Mouse (Mus musculus) bone marrow macrophage, adult 2 months (primary cell): ENCODE measurements at regions not wholly inside any gene's neighbourhood (a gene's known extent, or its start where the extent isn't known, plus 50 kb on each side); places are given as distances from the start of the nearest gene placed in this dataset.

ENCODE experiments used
- CTCF ChIP-seq: IDR thresholded peaks from 2 replicates; pipeline ENCODE4 v1.5.1; 2012; ENCODE audit warnings: low read depth, mild to moderate bottlenecking, low read length, moderate library complexity
- POLR2A ChIP-seq: IDR thresholded peaks from 2 replicates; pipeline ENCODE4 v1.6.1; 2012; ENCODE audit warnings: mild to moderate bottlenecking, low read depth, low read length, borderline replicate concordance

DNA sequence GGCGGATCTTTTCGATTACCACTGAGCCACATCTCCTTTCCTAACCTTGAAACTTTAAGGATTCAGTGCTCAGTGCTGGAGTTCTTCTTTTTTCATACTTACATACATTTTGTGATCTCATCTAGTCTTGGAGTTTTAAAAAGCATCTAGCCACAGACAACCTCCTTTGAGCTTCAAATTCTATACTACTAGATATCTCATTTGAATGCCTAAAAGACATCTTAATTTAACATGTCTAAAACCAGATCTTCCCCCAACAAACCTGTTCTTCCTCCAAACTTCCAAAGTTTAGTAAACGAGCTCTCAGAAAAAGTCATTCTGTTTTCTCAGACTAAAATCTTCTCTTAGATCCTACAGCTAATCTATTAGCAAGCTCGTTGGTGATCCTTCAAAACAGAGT, 2081.5 kb upstream of the Lrrc6 start:
- TF ChIP-seq CTCF (no peak), POLR2A (no peak)
